Mouse (Mus musculus): ENCODE measurements at regions not wholly inside any gene's neighbourhood (a gene's known extent, or its start where the extent isn't known, plus 50 kb on each side); places are given as distances from the start of the nearest gene placed in this dataset.

- intact Hi-C loops (cut with DNase I), result no loop called here
- TF ChIP-seq CTCF (IDR thresholded peaks at IDR 0.05), result no peak
- H3K27ac ChIP-seq, result no peak overlapping the region
- H3K4me3 ChIP-seq, result no peak overlapping the region
- no peak for DNase-seq (ENCODE audit: extremely low spot score in 1 of 2, low spot score in 2 of 2)
Measured at GRCm38 (mm10) chr1:115512632-115513031, 171.9 kb upstream of the Cntnap5a start.

- intact Hi-C loops (cut with DNase I), result no loop called here
- Histone ChIP-seq H3K27ac (no peak overlapping the region), H3K4me3 (no peak overlapping the region)
- peak; percentile 40 for TF ChIP-seq CTCF (IDR thresholded peaks at IDR 0.05)
- no peak for DNase-seq (ENCODE audit: extremely low spot score in 1 of 2, low spot score in 2 of 2)
Measured at GRCm38 (mm10) chr1:115533746-115534145, 150.8 kb upstream of the Cntnap5a start.

- TF ChIP-seq CTCF (IDR thresholded peaks at IDR 0.05), result no peak
- intact Hi-C loops (cut with DNase I), result no loop called here
Measured at GRCm38 (mm10) chr1:115545994-115546393, 138.6 kb upstream of the Cntnap5a start.

More at GRCm38 (mm10) chr1:115545994-115546393, 138.6 kb upstream of the Cntnap5a start:
- no peak for DNase-seq (ENCODE audit: extremely low spot score in 1 of 2, low spot score in 2 of 2)
- no peak overlapping the region for H3K27ac ChIP-seq
- H3K4me3 ChIP-seq, result no peak overlapping the region

Data from left cerebral cortex, adult 2 months (tissue).